In genomic region chr2:49727686-49728085, GRCm38 (mm10) we compare ENCODE assay signal across 13 mouse cellular contexts. TPM values are rescaled to one million over a fixed set of nuclear protein-coding genes. Genes with fewer than 3 reads are reported as not detected.
DNase-seq lines count a peak whose midpoint lies in the region; ATAC-seq and TF ChIP-seq lines count a peak whose summit lies in the region.
"Had no signal": no experiment of that assay in that cellular context is flagged by ENCODE, and none has a peak within 500 bp of the region (broad histone marks: within the 10 kb centered on the region; RNA-seq: fewer than 3 reads in every experiment).

No protein-coding gene starts in this region.

- H3ac ChIP-seq in myocyte (ENCODE audit: control insufficient read depth, insufficient read length): no peak overlapping the region

- peak overlapping the region; percentile 27; the same call in 1 of the 2 replicates for H3K4me2 ChIP-seq in lung, embryonic 16.5 days (ENCODE audit: low read depth, low read length)
- H3K4me2 ChIP-seq in heart, embryonic 16.5 days (ENCODE audit: low read depth, low read length): peak overlapping the region; percentile 23; the same call in 1 of the 2 replicates
- peak overlapping the region; percentile 62 for H3K4me2 ChIP-seq in myocyte (ENCODE audit: low read depth)
- H3K4me2 ChIP-seq: embryonic facial prominence, embryonic 12.5 days; heart, embryonic 15.5 days; limb, embryonic 12.5 days had no signal

- DNase-seq in gastrocnemius, postnatal 14 days: peak; percentile 15
- DNase-seq in gastrocnemius, postnatal 4 days (ENCODE audit: low spot score in 2 of 2): no peak
- DNase-seq in lung, adult 2 months: no peak
- no peak for DNase-seq in c-Kit-positive CD71-positive TER-119-positive erythroid progenitor cells, embryonic 14.5 days (ENCODE audit: low spot score)
- DNase-seq in urinary bladder, postnatal 25 days (ENCODE audit: low spot score): no peak
- DNase-seq: adrenal gland, adult 8-10 months had no signal

- ATAC-seq in lung, embryonic 16.5 days (ENCODE audit: low read depth): peak; percentile 30; the same call in 1 of the 2 replicates
- ATAC-seq in heart, embryonic 16.5 days (replicated peaks; ENCODE audit: extremely low read depth, insufficient read depth, low FRiP score): no peak

- peaks cover 5% of the 10 kb centered on the region for H3K4me1 ChIP-seq in lung, embryonic 16.5 days (replicated peaks; ENCODE audit: control insufficient read depth, insufficient read depth, low read length)
- H3K4me1 ChIP-seq in lung, adult 2 months (ENCODE audit: control insufficient read depth, insufficient read depth, low read length): peaks cover 8% of the 10 kb centered on the region
- H3K4me1 ChIP-seq in heart, embryonic 16.5 days (ENCODE audit: control insufficient read depth, insufficient read depth, low read length): peaks cover 15% of the 10 kb centered on the region

- no peak overlapping the region for H3K9ac ChIP-seq in lung, embryonic 16.5 days (ENCODE audit: low read length)
- no peak overlapping the region for H3K9ac ChIP-seq in heart, embryonic 16.5 days (ENCODE audit: low read length)
- H3K9ac ChIP-seq: embryonic facial prominence, embryonic 12.5 days; heart, embryonic 15.5 days; limb, embryonic 12.5 days had no signal

- no peaks in the 10 kb centered on the region for H3K9me3 ChIP-seq in lung, embryonic 16.5 days (ENCODE audit: control insufficient read depth, low read length)
- no peaks in the 10 kb centered on the region for H3K9me3 ChIP-seq in heart, embryonic 16.5 days (replicated peaks; ENCODE audit: control insufficient read depth, low read length)
- H3K9me3 ChIP-seq: embryonic facial prominence, embryonic 12.5 days; heart, embryonic 15.5 days; limb, embryonic 12.5 days had no signal

- no peaks in the 10 kb centered on the region for H3K79me2 ChIP-seq in myocyte (ENCODE audit: control insufficient read depth, insufficient read depth)

- H3K4me3 ChIP-seq in lung, embryonic 16.5 days (ENCODE audit: low read length): no peak overlapping the region
- no peak overlapping the region for H3K4me3 ChIP-seq in lung, adult 2 months (replicated peaks; ENCODE audit: extremely low read depth, low read depth, low read length)
- H3K4me3 ChIP-seq in heart, embryonic 16.5 days (ENCODE audit: low read length): no peak overlapping the region
- H3K4me3 ChIP-seq in myocyte: no peak overlapping the region
- H3K4me3 ChIP-seq: embryonic facial prominence, embryonic 12.5 days; heart, embryonic 15.5 days; limb, embryonic 12.5 days had no signal

- no peaks in the 10 kb centered on the region for H3K27me3 ChIP-seq in lung, embryonic 16.5 days (ENCODE audit: control insufficient read depth, insufficient read depth, low read depth, low read length)
- H3K27me3 ChIP-seq in heart, embryonic 16.5 days (ENCODE audit: control insufficient read depth, insufficient read depth, low read length): no peaks in the 10 kb centered on the region
- no peaks in the 10 kb centered on the region for H3K27me3 ChIP-seq in myocyte (ENCODE audit: control insufficient read depth, insufficient read depth, insufficient read length)
- H3K27me3 ChIP-seq: embryonic facial prominence, embryonic 12.5 days; heart, embryonic 15.5 days had no signal

- no peaks in the 10 kb centered on the region for H3K36me3 ChIP-seq in lung, embryonic 16.5 days (ENCODE audit: control insufficient read depth, insufficient read depth, low read length)
- no peaks in the 10 kb centered on the region for H3K36me3 ChIP-seq in heart, embryonic 16.5 days (ENCODE audit: control insufficient read depth, insufficient read depth)
- H3K36me3 ChIP-seq in myocyte (ENCODE audit: control insufficient read depth, insufficient read depth): no peaks in the 10 kb centered on the region
- H3K36me3 ChIP-seq: heart, embryonic 15.5 days had no signal

- intact Hi-C loops in gastrocnemius, postnatal 14 days (cut with DNase I; ENCODE audit: low total_unique reads): no loop called here

- 54% methylated on average over 4 of the region's 4 CpGs for WGBS in lung, embryonic 16.5 days
- WGBS in lung, adult 2 months: 52% methylated on average over 4 of the region's 4 CpGs
- WGBS in heart, embryonic 16.5 days: 64% methylated on average over 4 of the region's 4 CpGs

- no peak for TF ChIP-seq CTCF in lung, adult 2 months (IDR thresholded peaks at IDR 0.05; ENCODE audit: insufficient read depth, low read length)

- H3K27ac ChIP-seq in lung, embryonic 16.5 days (ENCODE audit: low read length): no peak overlapping the region
- H3K27ac ChIP-seq in heart, embryonic 16.5 days (ENCODE audit: low read length): no peak overlapping the region
- H3K27ac ChIP-seq: embryonic facial prominence, embryonic 12.5 days; heart, embryonic 15.5 days; kidney, postnatal 0 days; limb, embryonic 12.5 days had no signal

- TF ChIP-seq POLR2A in lung, adult 2 months (IDR thresholded peaks at IDR 0.05; ENCODE audit: borderline replicate concordance, extremely low read depth, low read depth, low read length): no peak
- TF ChIP-seq POLR2A in myocyte (IDR thresholded peaks at IDR 0.05; ENCODE audit: insufficient read length, low read depth): no peak

TF ChIP-seq in myocyte, 11 proteins besides CTCF, POLR2A, EP300 and RAD21:
- no peak for TF ChIP-seq POLR2AphosphoS2 (IDR thresholded peaks at IDR 0.05; ENCODE audit: insufficient read length, low read depth)
- TF ChIP-seq TCF12 (IDR thresholded peaks at IDR 0.05; ENCODE audit: insufficient read depth, poor library complexity, severe bottlenecking): no peak
- TF ChIP-seq TCF3 (IDR thresholded peaks at IDR 0.05; ENCODE audit: insufficient read length, low read depth): no peak
- no peak for TF ChIP-seq USF1 (IDR thresholded peaks at IDR 0.05; ENCODE audit: low read depth)
- no peak for TF ChIP-seq REST (IDR thresholded peaks at IDR 0.05; ENCODE audit: insufficient read depth, insufficient read length)
- TF ChIP-seq MYOG (IDR thresholded peaks at IDR 0.05; ENCODE audit: control insufficient read depth in 1 of 3, insufficient read depth in 1 of 3, insufficient read length in 2 of 3, low read depth in 2 of 3): no peak
- no peak for TF ChIP-seq E2F4 (IDR thresholded peaks at IDR 0.05; ENCODE audit: insufficient read depth)
- TF ChIP-seq SRF (IDR thresholded peaks at IDR 0.05; ENCODE audit: control insufficient read depth, insufficient read length, low read depth): no peak
- no peak for TF ChIP-seq CEBPB (IDR thresholded peaks at IDR 0.05; ENCODE audit: insufficient read depth, poor library complexity, severe bottlenecking)
- no peak for TF ChIP-seq MAX (IDR thresholded peaks at IDR 0.05; ENCODE audit: low read depth)
- no peak for TF ChIP-seq MYOD1 (IDR thresholded peaks at IDR 0.05; ENCODE audit: control insufficient read depth in 1 of 3, insufficient read length in 2 of 3, low read depth in 2 of 3)

RNA-seq across cellular contexts. Expression of gene Lypd6b, which starts 59.8 kb away (rescaled TPM):
- total RNA-seq in gastrocnemius, postnatal 14 days (2021): not detected
- not detected for total RNA-seq in gastrocnemius, postnatal 4 days (2021)
- 2.2 and 2.6 TPM in 2 replicates for polyA plus RNA-seq in lung, embryonic 16.5 days (2015; fragmentation: Nextera tagmentation; extraction: Ambion mirVana)
- 1.0 and 1.5 TPM in 2 replicates for polyA plus RNA-seq in lung, adult 2 months (2012; rRNA removed)
- 1.9 and 2.3 TPM in 2 replicates for polyA plus RNA-seq in heart, embryonic 16.5 days (2015; fragmentation: Nextera tagmentation; extraction: Ambion mirVana)
- 0.35 TPM for polyA plus RNA-seq in myocyte (2012; fragmentation: generic; extraction: Trizol)
